Mouse (Mus musculus) E14TG2a.4 (cell line): Measurements from ENCODE around the gene Hacd1.
"Not testable (repeated sequence)": the region's sequence is repeated elsewhere in the genome, so short reads cannot be mapped to it uniquely, and the experiment has no call there.

Experiments used
- H3K27me3 ChIP-seq: 2 replicates; pipeline ENCODE4 v1.6.1; 2014; ENCODE audit warnings: low read length, control low read depth; ENCODE audit not compliant: insufficient read depth
- H3K36me3 ChIP-seq: 2 replicates; pipeline ENCODE4 v1.6.1; 2014; ENCODE audit warnings: low read length, control low read depth; ENCODE audit not compliant: insufficient read depth
- H3K4me1 ChIP-seq: replicated peaks from 2 replicates; pipeline ENCODE4 v1.6.1; 2014; ENCODE audit warnings: low read depth, low read length, control low read depth
- H3K4me3 ChIP-seq: replicated peaks from 2 replicates; pipeline ENCODE4 v1.5.1; 2014; ENCODE audit warnings: mild to moderate bottlenecking, low read length
- H3K9me3 ChIP-seq: 2 replicates; pipeline ENCODE4 v1.6.1; 2014; ENCODE audit warnings: low read length, control low read depth
- CTCF ChIP-seq: conservative IDR thresholded peaks from 2 replicates; pipeline ENCODE4 v1.5.1; 2014; ENCODE audit warnings: low read length
- NANOG ChIP-seq: IDR thresholded peaks from 2 replicates; pipeline ENCODE4 v1.6.1; 2014; ENCODE audit warnings: borderline replicate concordance, low read length, mixed read lengths
- POU5F1 ChIP-seq: IDR thresholded peaks from 2 replicates; pipeline ENCODE4 v1.6.1; 2014; ENCODE audit warnings: low read length, borderline replicate concordance

Gene Hacd1

DNA sequence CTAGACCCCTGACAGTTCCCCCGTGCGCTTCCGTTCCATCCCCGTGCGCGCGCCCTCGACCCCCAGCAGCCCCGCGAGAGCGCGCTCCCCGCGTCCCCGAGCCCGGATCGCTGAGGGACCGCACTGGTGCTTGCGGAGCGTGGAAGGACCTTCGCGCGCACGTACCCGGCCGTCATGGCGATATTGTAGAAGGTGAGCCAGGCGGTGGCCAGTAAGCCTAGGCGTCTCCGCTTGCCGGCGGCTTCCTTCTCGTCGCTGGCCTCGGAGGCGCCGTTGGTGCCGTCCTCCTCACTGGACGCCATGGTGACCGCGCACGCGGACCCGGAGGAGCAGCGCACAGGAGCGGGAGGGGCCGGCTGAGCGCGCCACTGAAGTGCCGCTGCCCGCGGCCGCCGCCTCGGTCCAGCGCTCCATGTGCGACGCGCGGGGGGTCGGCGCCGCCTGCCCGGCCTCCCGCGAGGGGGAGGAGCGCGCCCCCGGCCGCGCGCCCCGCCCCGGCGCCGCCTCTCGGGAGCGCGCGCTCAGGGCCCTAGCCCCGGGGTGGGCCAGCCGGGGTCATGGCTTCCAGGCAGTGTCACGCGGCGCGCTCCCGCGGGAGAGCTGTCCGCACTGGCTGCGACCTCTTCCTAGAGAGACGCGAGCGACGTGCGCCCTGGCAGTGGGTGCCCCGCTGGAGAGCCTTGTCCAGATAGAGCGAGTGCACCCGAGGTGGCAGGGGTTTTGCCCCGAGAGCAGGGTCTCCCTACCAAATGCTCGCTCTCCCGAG lies at the start of gene Hacd1:
Gene Hacd1 (minus strand): TSS at position 570 of the 766 bp plus-strand sequence.
- no peaks in the 10 kb centered on the region for H3K9me3 ChIP-seq
- no peaks in the 10 kb centered on the region for H3K36me3 ChIP-seq
- peaks cover 11% of the 10 kb centered on the region for H3K4me1 ChIP-seq
- peak within 1 kb of the TSS; percentile 88 for H3K4me3 ChIP-seq
- TF ChIP-seq POU5F1 = no peak
- no peak for TF ChIP-seq NANOG
- TF ChIP-seq CTCF = no peak
- H3K27me3 ChIP-seq = peaks cover 13% of the 10 kb centered on the region

DNA sequence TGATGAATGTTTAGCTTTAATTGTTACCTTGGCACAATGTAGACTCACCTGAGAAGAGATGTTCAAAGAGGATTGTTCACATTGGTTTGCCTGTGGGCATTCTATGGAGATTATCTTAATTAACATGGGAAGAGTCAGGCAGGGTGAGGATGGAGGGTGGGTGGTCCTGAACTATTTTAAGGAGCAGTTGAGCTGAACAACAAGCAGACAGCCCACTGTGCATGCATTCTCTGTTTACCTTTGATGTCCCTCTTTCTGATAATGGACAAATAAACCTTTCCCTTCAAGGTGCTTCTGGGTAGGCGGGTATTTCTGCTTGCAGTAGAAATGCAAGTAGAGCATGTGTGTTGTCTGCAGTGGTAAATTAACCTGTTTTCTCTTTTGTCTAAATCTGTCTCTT lies 48.0 kb upstream of the Hacd1 start:
- no peaks in the 10 kb centered on the region for H3K27me3 ChIP-seq
- TF ChIP-seq NANOG = peak; percentile 63
- no peak for TF ChIP-seq CTCF
- no peak for TF ChIP-seq POU5F1
- H3K4me1 ChIP-seq = peaks cover 38% of the 10 kb centered on the region
- H3K36me3 ChIP-seq = 0 out of 2 replicates have a peak, but pooled peaks cover 11% of the 10 kb centered on the region
- no peaks in the 10 kb centered on the region for H3K9me3 ChIP-seq
- H3K4me3 ChIP-seq = no peak overlapping the region

GRCm38 (mm10) chr2:14102603-14103002 lies 46.7 kb upstream of the Hacd1 start:
- no peak overlapping the region for H3K4me3 ChIP-seq
- no peaks in the 10 kb centered on the region for H3K27me3 ChIP-seq
- peaks cover 11% of the 10 kb centered on the region for H3K9me3 ChIP-seq
- peaks cover 38% of the 10 kb centered on the region for H3K4me1 ChIP-seq
- TF ChIP-seq POU5F1 (no peak), NANOG (no peak), CTCF (no peak)
- peaks cover 15% of the 10 kb centered on the region for H3K36me3 ChIP-seq

DNA sequence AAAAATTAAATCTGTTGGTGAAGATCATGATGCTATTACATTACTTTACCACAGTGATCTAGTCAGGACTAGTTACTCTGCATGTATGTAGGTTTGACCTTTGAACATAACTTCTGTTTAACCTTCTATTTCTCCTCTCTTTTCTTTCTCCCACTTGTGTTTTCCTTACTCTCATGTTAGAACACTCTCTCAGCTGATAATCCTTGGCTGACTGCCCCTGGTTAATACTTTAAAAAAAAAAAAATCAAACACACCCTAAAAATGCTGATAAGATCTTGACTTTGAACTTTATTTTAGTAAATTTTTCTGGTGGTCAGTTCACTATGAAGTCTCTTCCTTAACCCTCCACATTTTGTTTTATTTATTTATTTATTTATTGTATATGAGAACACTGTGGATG lies 44.6 kb upstream of the Hacd1 start:
- peaks cover 34% of the 10 kb centered on the region for H3K4me1 ChIP-seq
- H3K27me3 ChIP-seq = no peaks in the 10 kb centered on the region
- no peak overlapping the region for H3K4me3 ChIP-seq
- peaks cover 30% of the 10 kb centered on the region for H3K36me3 ChIP-seq
- H3K9me3 ChIP-seq = peaks cover 31% of the 10 kb centered on the region
- no peak for TF ChIP-seq POU5F1
- no peak for TF ChIP-seq NANOG
- no peak for TF ChIP-seq CTCF

GRCm38 (mm10) chr2:14078527-14078926 lies 22.6 kb upstream of the Hacd1 start:
- not testable (repeated sequence) for H3K4me3 ChIP-seq, H3K9me3 ChIP-seq, H3K27me3 ChIP-seq, H3K36me3 ChIP-seq
- peaks cover 17% of the 10 kb centered on the region for H3K4me1 ChIP-seq

DNA sequence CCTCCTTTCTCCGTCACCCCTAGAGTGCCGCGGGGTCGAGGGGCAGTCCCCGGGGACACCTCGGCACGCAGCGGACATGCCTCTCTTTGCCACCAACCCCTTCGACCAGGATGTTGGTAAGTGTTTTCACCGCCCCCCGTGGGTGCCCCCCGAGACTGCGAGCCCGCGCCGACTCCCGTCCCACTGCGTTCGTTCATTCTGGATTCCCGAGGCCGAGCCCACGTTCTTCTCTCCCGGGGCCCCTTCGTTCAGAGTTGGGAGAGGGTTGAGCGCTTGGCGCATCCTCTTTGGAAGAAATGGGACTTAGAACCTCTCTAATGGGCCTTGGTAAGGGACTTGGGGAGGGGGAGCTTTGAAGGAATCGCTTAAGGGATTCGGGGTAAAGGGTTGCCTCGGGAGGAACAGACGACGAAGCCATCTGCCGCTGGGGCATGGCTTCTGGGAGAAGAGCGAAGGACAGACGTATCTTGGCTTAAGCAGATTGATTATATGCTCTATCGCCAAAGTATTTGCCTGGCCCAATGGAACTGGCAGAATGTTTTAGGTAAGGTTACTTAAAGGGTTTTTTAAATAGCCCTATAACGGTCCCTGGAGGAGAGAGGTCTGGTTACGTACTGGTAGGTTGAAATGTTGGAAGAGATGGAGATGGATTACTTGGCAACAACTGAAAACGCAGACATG lies 18.4 kb upstream of the Hacd1 start:
- H3K36me3 ChIP-seq = no peaks in the 10 kb centered on the region
- H3K27me3 ChIP-seq = no peaks in the 10 kb centered on the region
- peaks cover 24% of the 10 kb centered on the region for H3K4me1 ChIP-seq
- TF ChIP-seq NANOG (no peak), POU5F1 (no peak), CTCF (no peak)
- peak overlapping the region; percentile 97 for H3K4me3 ChIP-seq
- H3K9me3 ChIP-seq = no peaks in the 10 kb centered on the region

DNA sequence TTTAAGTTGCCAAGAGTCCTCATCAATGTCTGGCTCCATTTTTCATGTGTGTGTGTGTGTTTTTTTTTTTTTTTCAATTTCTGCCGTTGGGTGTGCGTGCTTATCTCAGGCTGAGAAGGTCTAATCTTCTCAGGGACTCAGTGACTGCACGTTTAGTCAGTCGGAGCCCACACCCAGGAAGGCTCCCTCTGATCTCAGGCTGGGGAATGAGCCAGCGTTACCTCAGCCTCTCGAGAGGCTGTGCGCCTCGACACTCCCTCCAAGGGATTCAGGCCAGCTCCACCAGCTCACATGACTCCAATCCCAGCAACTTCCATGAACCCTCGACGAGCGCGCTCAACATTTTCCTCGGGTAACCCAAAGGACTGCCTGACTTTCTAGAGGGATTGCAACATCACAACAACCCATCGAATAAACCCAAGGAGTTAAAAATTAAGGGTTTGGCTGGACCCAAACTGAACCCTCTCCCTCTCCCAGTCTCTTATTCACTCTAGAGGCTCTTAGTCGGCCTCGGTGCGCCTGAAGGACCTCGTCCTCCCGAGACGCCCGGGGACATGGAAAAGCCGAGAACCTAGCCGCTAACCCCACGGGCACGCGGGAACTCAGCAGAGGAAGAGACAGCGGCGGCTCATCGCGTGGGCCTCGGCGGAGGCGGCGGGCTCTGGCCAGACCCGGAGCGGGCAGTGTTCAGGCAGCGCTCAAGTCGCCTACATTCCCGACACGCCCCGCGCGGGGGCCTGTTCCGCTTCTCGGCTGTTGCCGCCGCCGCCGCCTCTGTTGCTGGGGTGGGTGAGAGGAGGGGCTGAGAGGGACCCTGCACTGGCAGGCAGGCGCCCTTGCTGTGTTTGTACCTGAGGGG lies 17.7 kb upstream of the Hacd1 start, which contains the start of gene Stam:
Gene Stam (plus strand): TSS at position 737 of the 859 bp plus-strand sequence.
- Histone ChIP-seq H3K9me3 (no peaks in the 10 kb centered on the region), H3K36me3 (no peaks in the 10 kb centered on the region), H3K4me1 (peaks cover 24% of the 10 kb centered on the region), H3K27me3 (no peaks in the 10 kb centered on the region), H3K4me3 (peak within 1 kb of the TSS; percentile 97)
- TF ChIP-seq NANOG = no peak
- TF ChIP-seq CTCF = no peak
- TF ChIP-seq POU5F1 = no peak

DNA sequence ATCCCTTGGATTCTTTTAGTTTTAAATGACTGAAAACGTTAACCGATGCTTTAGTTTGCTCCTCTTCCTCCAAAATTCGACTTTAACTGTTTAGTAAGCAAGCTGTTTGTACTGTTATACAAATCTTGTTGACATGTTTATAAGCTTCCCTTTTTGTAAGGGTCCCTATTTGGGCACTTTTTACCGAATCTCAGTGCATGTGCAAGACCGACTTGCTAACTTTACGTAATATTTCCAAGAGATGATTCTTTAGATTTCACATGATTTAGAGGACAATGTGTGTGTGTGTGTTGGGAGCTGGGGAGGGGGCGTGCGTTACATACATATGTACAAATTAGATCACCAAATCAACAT lies 17.1 kb upstream of the Hacd1 start:
- H3K9me3 ChIP-seq = no peaks in the 10 kb centered on the region
- H3K27me3 ChIP-seq = no peaks in the 10 kb centered on the region
- peak overlapping the region; percentile 97 for H3K4me3 ChIP-seq
- H3K36me3 ChIP-seq = no peaks in the 10 kb centered on the region
- peaks cover 24% of the 10 kb centered on the region for H3K4me1 ChIP-seq
- TF ChIP-seq POU5F1 (no peak), CTCF (no peak), NANOG (no peak)
